Mouse (Mus musculus): ENCODE data around the gene Lbhd1. TPM values are rescaled to one million over a fixed set of nuclear protein-coding genes. Genes with fewer than 3 reads are reported as not detected.

Gene Lbhd1
- polyA plus RNA-seq (2017; shearing (Covaris generic)): 110 TPM

DNA sequence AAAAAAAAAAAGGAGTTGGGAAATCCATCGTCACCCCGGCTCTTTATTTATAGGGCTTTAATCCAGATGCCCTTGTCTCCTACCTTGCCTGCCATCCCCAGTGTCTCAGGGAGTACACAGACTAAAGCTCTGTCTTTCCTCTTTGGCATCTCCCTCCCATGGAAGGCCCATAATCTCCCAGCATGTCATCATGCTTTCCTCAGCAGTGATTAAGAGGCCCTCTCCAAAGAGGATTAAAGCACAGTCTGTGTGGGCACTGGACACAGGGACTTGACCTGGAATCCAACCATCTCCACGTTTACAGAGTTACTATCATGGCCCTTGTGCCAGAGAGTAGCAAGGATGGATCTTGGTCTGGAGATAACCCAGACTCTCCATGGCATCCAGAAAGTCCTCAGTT is at the start of gene Lbhd1, which contains the start of gene Gm49403:
Gene Lbhd1, plus strand, starts transcription at position 117 of the 400 bp plus-strand sequence.
Gene Gm49403, plus strand, starts transcription at position 315 of the 400 bp plus-strand sequence.

GRCm38 (mm10) chr19:8837251-8837791 is 46.2 kb upstream of the Lbhd1 start, which contains the start of gene Bscl2:
Gene Bscl2 (plus strand): TSS chr19:8837467.

GRCm38 (mm10) chr19:8839103-8839907 is 44.2 kb upstream of the Lbhd1 start, which contains the start of gene Gng3:
Gene Gng3 (minus strand): TSS chr19:8839194.

DNA sequence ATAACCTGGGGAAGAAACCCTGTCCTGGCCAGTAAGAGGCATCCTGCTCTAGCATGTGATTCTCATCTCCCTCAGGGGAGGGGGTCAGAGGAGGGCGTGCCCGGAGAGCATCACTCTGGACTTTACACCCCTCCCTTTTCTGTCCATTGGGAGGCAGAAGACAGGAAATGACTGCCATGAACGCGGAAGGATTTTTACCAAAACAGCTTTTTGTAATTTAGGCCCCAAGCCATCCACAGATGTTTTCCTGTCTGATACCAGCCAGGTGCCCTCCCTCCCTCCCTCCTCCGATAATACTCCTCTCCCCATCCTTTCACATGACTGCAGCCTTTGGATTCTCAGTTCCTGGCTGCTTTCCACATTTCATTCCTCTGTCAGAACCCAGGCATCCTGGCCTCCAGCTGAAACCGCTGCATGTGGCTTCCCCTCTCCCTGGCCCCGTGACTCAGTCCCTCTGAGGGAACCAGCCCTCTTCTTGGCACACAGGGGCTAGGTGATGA is 33.1 kb upstream of the Lbhd1 start, which contains the start of gene Lrrn4cl:
Gene Lrrn4cl, plus strand, starts transcription at position 367 of the 500 bp plus-strand sequence.

GRCm38 (mm10) chr19:8871267-8872186 is 12.0 kb upstream of the Lbhd1 start, which contains the start of gene Ubxn1:
Gene Ubxn1 (plus strand): TSS chr19:8871496.

DNA sequence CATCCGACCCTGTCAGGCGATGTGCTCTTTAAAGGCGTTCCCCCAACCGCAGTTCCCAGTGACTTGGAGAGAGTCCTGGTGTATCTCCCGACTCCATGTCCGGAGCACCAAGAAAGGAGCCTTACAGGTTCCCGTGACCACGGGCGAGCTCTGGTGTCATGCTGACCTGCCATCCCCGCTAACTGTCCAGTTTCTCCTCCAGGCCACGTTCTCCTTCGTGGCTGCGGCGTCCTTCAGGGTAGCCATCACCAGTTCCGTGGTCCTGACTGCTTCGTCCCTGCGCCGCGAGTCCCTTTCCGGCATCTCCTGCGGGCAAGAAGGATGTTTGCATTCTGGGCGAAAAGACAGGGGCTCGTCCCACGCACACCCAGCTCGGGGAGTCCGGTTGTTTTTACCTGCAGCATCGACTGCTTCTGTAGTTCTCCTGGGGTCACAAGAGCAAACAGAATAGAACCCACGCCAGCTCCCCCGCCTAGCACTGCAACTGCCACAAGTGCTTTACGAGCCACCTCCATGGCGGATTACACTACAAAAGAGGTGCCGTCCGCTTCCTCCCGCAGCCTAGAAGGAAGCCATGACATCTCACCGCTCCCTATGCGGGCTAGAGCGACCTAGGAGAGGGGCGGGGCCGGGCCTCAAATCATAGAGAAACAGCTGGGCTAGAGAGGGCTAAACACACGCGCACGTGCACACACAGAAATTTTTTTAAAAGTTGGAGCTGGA is 3.1 kb upstream of the Lbhd1 start, which contains the start of gene Uqcc3:
Gene Uqcc3, minus strand, starts transcription at position 613 of the 723 bp plus-strand sequence.

DNA sequence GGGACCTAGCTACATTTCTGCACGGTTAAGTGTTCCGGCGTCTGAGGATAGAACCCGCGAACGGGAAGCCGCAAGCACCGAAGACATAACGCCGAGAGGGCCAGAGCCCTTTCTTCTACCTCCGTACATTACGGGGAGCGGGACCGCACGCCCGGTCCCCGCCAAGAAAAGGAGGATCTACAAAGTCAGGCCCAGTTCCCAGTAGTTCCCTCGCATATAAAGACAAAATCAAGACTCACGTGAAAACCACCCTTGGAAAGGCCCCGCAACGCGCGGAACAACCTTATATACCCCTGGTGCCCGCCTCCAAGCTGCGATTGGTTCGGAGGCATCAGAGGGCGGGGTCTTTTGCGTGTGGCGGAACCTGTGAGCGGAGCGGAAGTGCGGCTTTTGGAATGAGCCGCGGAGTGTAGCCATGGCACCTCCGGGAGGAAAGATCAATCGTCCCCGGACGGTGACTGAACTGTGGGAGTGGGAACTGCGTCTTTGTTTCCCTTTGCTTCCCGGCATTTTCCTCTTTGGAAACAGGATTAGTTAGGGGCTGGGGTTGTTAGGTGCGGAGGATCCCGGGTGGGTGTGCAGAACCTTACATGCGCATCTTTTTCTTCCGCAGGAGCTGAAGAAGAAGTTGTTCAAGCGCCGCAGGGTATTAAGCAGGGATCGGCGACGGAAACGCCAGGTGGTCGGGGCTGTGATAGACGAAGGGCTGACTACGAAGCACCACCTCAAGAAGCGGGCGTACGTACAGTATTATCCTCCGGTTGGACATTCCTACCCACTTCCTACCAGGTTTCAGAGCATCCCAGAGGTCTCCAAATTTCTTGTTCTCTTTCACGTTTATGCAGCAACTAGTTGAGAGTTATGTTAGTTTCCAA is 5.2 kb downstream of the Lbhd1 start, which contains the start of the genes 1810009A15Rik and Gm49416:
Gene 1810009A15Rik, plus strand, starts transcription at position 343 of the 875 bp plus-strand sequence.
Gene Gm49416, plus strand, starts transcription at position 416 of the 875 bp plus-strand sequence.

GRCm38 (mm10) chr19:8892829-8893766 is 9.6 kb downstream of the Lbhd1 start, which contains the start of gene Ints5:
Gene Ints5 (plus strand): TSS chr19:8893005.

GRCm38 (mm10) chr19:8897865-8898495 is 14.4 kb downstream of the Lbhd1 start, which contains the start of gene Ganab:
Gene Ganab (plus strand): TSS chr19:8898071.

DNA sequence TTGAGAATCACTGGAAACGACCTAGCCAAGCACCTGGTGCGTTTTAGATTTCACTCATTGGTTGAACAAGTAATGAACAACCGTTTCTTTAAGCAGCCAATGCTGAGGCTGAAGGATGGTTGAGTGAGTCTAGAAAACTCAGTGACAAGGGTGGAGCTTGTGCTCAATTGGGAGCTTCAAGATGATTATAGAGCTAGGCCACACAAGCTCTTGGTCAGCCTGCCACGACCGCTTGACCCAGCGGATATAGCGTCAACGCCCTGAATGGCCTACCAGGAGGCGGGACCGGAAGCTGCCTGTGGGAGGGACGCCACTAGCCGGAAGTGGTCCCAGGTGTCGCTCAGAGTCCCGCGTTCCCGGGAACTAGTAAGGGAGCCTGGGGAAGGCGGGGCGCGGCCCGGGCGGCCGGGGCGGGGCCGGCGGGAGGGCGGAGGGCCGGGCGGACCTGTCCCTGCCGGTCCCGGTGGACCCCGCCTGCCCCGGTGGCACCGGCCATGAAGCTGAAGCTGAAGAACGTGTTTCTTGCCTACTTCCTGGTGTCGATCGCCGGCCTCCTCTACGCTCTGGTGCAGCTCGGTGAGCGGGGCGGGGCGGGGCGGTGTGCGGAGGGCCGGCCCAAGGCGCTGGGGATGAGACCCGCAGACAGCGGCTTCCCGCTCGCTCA is 36.7 kb downstream of the Lbhd1 start, which contains the start of gene B3gat3:
Gene B3gat3, plus strand, starts transcription at position 302 of the 664 bp plus-strand sequence.

DNA sequence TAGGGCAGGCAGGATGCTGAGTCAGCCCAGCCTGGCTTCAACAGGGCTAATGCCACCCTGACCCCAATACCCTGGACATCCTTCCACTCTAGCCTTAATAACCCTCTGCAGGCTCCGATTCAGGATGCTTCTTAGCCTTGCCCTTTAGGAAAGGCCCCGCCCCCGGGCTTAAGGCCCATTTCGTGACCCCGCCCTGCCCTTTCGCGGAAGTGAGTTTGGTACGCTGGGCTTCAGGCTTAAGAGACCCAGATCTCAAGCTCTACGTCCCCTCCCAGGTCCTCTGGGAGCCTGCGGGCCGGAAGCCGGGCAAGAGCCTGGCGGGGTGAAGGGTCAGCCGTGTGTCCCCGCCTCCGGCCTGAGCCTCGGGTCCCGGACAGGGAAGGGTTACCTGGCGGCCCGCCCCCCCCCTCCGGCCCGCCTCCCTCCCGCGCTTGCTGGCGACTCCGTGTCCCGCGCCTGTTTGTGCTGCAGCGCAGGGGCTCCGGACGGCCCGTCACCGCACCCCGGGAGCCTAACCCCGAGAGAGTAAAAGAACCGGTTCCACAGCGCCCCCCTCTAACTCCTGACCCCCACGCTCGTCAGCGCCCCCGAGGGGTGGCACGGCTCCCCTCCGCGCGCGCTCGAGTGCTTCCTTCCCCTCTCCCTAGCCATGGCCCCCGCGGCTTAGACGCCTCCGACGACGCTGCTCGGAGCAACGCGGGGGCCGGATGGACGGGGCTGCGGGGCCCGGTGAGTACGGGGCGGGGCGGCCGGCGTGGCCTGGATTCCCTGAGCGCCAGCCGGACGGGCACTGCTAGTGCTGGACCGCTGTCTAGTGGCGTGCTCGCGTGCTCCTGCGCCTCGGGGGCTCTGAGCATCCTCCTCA is 45.9 kb downstream of the Lbhd1 start, which contains the start of the genes Rom1 and Eml3:
Gene Rom1, minus strand, starts transcription at position 133 of the 865 bp plus-strand sequence.
Gene Eml3, plus strand, starts transcription at position 329 of the 865 bp plus-strand sequence.

GRCm38 (mm10) chr19:8941515-8942217 is 58.1 kb downstream of the Lbhd1 start, which contains the start of gene Mta2:
Gene Mta2 (plus strand): TSS chr19:8941875.

All from activated CD4-positive, CD25-positive, alpha-beta regulatory T cell, adult 9 weeks (primary cell).